Comparison of ENCODE assay signal across 30 mouse cellular contexts in genomic region chr7:76142455-76142854, GRCm38 (mm10).
DNase-seq lines count a peak whose midpoint lies in the region; ATAC-seq and TF ChIP-seq lines count a peak whose summit lies in the region.
"Had no signal": no experiment of that assay in that cellular context is flagged by ENCODE, and none has a peak within 500 bp of the region (broad histone marks: within the 10 kb centered on the region; RNA-seq: fewer than 3 reads in every experiment).

No protein-coding gene starts in this region.

- H3K9me3 ChIP-seq in forebrain, embryonic 14.5 days (replicated peaks; ENCODE audit: control insufficient read depth, low read length) = no peaks in the 10 kb centered on the region
- H3K9me3 ChIP-seq in forebrain, embryonic 10.5 days = no peaks in the 10 kb centered on the region
- no peaks in the 10 kb centered on the region for H3K9me3 ChIP-seq in forebrain, postnatal 0 days (ENCODE audit: low read length)
- no peaks in the 10 kb centered on the region for H3K9me3 ChIP-seq in midbrain, embryonic 16.5 days (replicated peaks; ENCODE audit: control insufficient read depth, low read length, poor library complexity, severe bottlenecking)
- H3K9me3 ChIP-seq: heart, embryonic 10.5 days; heart, embryonic 15.5 days; limb, embryonic 12.5 days; liver, embryonic 15.5 days; neural tube, embryonic 15.5 days had no signal

- H3K27ac ChIP-seq in forebrain, embryonic 14.5 days (ENCODE audit: low read depth, low read length) = no peak overlapping the region
- no peak overlapping the region for H3K27ac ChIP-seq in forebrain, embryonic 10.5 days
- no peak overlapping the region for H3K27ac ChIP-seq in forebrain, postnatal 0 days (ENCODE audit: low read depth, low read length)
- no peak overlapping the region for H3K27ac ChIP-seq in midbrain, embryonic 16.5 days (ENCODE audit: low read length)
- H3K27ac ChIP-seq: heart, embryonic 10.5 days; heart, embryonic 15.5 days; left cerebral cortex, adult 2 months; limb, embryonic 12.5 days; liver, embryonic 15.5 days; neural tube, embryonic 15.5 days; stomach, postnatal 0 days had no signal

- WGBS in forebrain, embryonic 14.5 days = 73% methylated on average over 4 of the region's 4 CpGs
- WGBS in forebrain, embryonic 10.5 days = 81% methylated on average over 4 of the region's 4 CpGs
- 48% methylated on average over 4 of the region's 4 CpGs for WGBS in forebrain, postnatal 0 days
- 79% methylated on average over 4 of the region's 4 CpGs for WGBS in midbrain, embryonic 16.5 days

- no peak for TF ChIP-seq POLR2A in brain, embryonic 14.5 days (IDR thresholded peaks at IDR 0.05; ENCODE audit: borderline replicate concordance, extremely low read depth, insufficient read depth, insufficient read length, poor library complexity, severe bottlenecking)

- no peak overlapping the region for H3K4me2 ChIP-seq in forebrain, embryonic 14.5 days (ENCODE audit: low read length)
- no peak overlapping the region for H3K4me2 ChIP-seq in forebrain, postnatal 0 days (ENCODE audit: low read depth)
- no peak overlapping the region for H3K4me2 ChIP-seq in midbrain, embryonic 16.5 days (ENCODE audit: low read length)
- H3K4me2 ChIP-seq: heart, embryonic 15.5 days; limb, embryonic 12.5 days; liver, embryonic 15.5 days; lung, embryonic 14.5 days; neural tube, embryonic 15.5 days had no signal

- no peaks in the 10 kb centered on the region for H3K27me3 ChIP-seq in forebrain, embryonic 14.5 days (replicated peaks; ENCODE audit: control insufficient read depth, insufficient read depth, low read length)
- no peaks in the 10 kb centered on the region for H3K27me3 ChIP-seq in forebrain, embryonic 10.5 days (ENCODE audit: poor library complexity, severe bottlenecking)
- H3K27me3 ChIP-seq in forebrain, postnatal 0 days (ENCODE audit: insufficient read depth, low read length) = no peaks in the 10 kb centered on the region
- no peaks in the 10 kb centered on the region for H3K27me3 ChIP-seq in midbrain, embryonic 16.5 days (ENCODE audit: control insufficient read depth, insufficient read depth, low read depth, low read length)
- H3K27me3 ChIP-seq: heart, embryonic 15.5 days; limb, embryonic 12.5 days; liver, embryonic 15.5 days; neural tube, embryonic 15.5 days had no signal

- ATAC-seq in forebrain, embryonic 14.5 days = no peak
- ATAC-seq in forebrain, postnatal 0 days = peak; percentile 66
- ATAC-seq in midbrain, embryonic 16.5 days = no peak
- ATAC-seq: hindbrain, embryonic 16.5 days had no signal

- H3K36me3 ChIP-seq in forebrain, embryonic 14.5 days (ENCODE audit: control insufficient read depth, insufficient read depth, low read length) = no peaks in the 10 kb centered on the region
- no peaks in the 10 kb centered on the region for H3K36me3 ChIP-seq in forebrain, embryonic 10.5 days (replicated peaks)
- no peaks in the 10 kb centered on the region for H3K36me3 ChIP-seq in forebrain, postnatal 0 days (ENCODE audit: insufficient read depth)
- no peaks in the 10 kb centered on the region for H3K36me3 ChIP-seq in midbrain, embryonic 16.5 days (ENCODE audit: control insufficient read depth, insufficient read depth, low read length)
- H3K36me3 ChIP-seq: heart, embryonic 10.5 days; heart, embryonic 15.5 days; limb, embryonic 12.5 days; liver, embryonic 15.5 days; neural tube, embryonic 15.5 days had no signal

- H3K9ac ChIP-seq in forebrain, embryonic 14.5 days (ENCODE audit: low read length) = no peak overlapping the region
- H3K9ac ChIP-seq in forebrain, postnatal 0 days = no peak overlapping the region
- no peak overlapping the region for H3K9ac ChIP-seq in midbrain, embryonic 16.5 days (ENCODE audit: low read depth, low read length)
- H3K9ac ChIP-seq: heart, embryonic 15.5 days; limb, embryonic 12.5 days; liver, embryonic 15.5 days; lung, embryonic 14.5 days; neural tube, embryonic 15.5 days had no signal

- no peaks in the 10 kb centered on the region for H3K4me1 ChIP-seq in forebrain, embryonic 14.5 days (ENCODE audit: control insufficient read depth, insufficient read depth, low read length)
- no peaks in the 10 kb centered on the region for H3K4me1 ChIP-seq in forebrain, embryonic 10.5 days
- no peaks in the 10 kb centered on the region for H3K4me1 ChIP-seq in forebrain, postnatal 0 days (ENCODE audit: insufficient read depth)
- H3K4me1 ChIP-seq in midbrain, embryonic 16.5 days (ENCODE audit: control insufficient read depth, insufficient read depth, low read length) = no peaks in the 10 kb centered on the region
- H3K4me1 ChIP-seq: heart, embryonic 10.5 days; heart, embryonic 15.5 days; limb, embryonic 12.5 days; liver, embryonic 15.5 days; neural tube, embryonic 15.5 days had no signal

- H3K4me3 ChIP-seq in forebrain, embryonic 14.5 days (ENCODE audit: low read depth, low read length) = no peak overlapping the region
- no peak overlapping the region for H3K4me3 ChIP-seq in forebrain, embryonic 10.5 days
- no peak overlapping the region for H3K4me3 ChIP-seq in forebrain, postnatal 0 days (ENCODE audit: low read depth, low read length)
- no peak overlapping the region for H3K4me3 ChIP-seq in midbrain, embryonic 16.5 days (ENCODE audit: low read depth, low read length)
- H3K4me3 ChIP-seq: heart, embryonic 10.5 days; heart, embryonic 15.5 days; left cerebral cortex, adult 2 months; limb, embryonic 12.5 days; liver, embryonic 15.5 days; neural tube, embryonic 15.5 days had no signal

- DNase-seq in forebrain, embryonic 14.5 days (ENCODE audit: low spot score) = peak; percentile 62
- no peak for DNase-seq in forebrain, embryonic 10.5 days (ENCODE audit: extremely low spot score, low spot score)
- peak; percentile 68 for DNase-seq in brain, embryonic 14.5 days (ENCODE audit: low read depth)
- peak; percentile 37 for DNase-seq in forebrain, postnatal 0 days
- peak; percentile 24 to 85 for DNase-seq in layer of hippocampus, postnatal 14 days (ENCODE audit: low spot score in 2 of 2)
- DNase-seq in testis, postnatal 10 days (ENCODE audit: low spot score) = no peak
- no peak for DNase-seq in gastrocnemius, postnatal 10 days
- DNase-seq: adrenal gland, postnatal 36 days; cerebellum, adult 11-12 months; cerebellum, postnatal 14 days; gastrocnemius, postnatal 14 days; heart, adult 11 months; kidney, adult 2 months; kidney, postnatal 36 days; lung, embryonic 14.5 days; lung, postnatal 14 days; midbrain, embryonic 14.5 days; right cerebral cortex, adult 18-20 months; spleen, adult 18-20 months; thymus, adult 2 months; thymus, postnatal 4 days had no signal

- TF ChIP-seq CTCF in brain, embryonic 14.5 days (IDR thresholded peaks at IDR 0.05; ENCODE audit: borderline replicate concordance, extremely low read depth, insufficient read depth, insufficient read length) = no peak
- no peak for TF ChIP-seq CTCF in forebrain, postnatal 0 days (IDR thresholded peaks at IDR 0.05; ENCODE audit: low read depth)

Comparison
In these comparisons a context has a peak if more than half of its experiments do, and no peak if none do; other contexts are left out.
1. DNase-seq: peak in forebrain, embryonic 14.5 days (single experiment), brain, embryonic 14.5 days (single experiment), forebrain, postnatal 0 days (single experiment) and layer of hippocampus, postnatal 14 days (2 of 2); none in forebrain, embryonic 10.5 days (single experiment), testis, postnatal 10 days (single experiment) and gastrocnemius, postnatal 10 days (single experiment).